Mouse (Mus musculus): ENCODE measurements around the gene Zmat1.
"Not testable (repeated sequence)": the region's sequence is repeated elsewhere in the genome, so short reads cannot be mapped to it uniquely, and the experiment has no call there.

Gene Zmat1

GRCm38 (mm10) chrX:135008720-135009470, at the start of gene Zmat1:
TSS of gene Zmat1 (minus strand) at chrX:135009209.
- peak; percentile 77 for DNase-seq (ENCODE audit: low read depth)

- not testable (repeated sequence) for DNase-seq (ENCODE audit: low read depth)
Measured at GRCm38 (mm10) chrX:135053939-135054338, 44.9 kb upstream of the Zmat1 start.

- no peak for DNase-seq (ENCODE audit: low read depth)
Measured at GRCm38 (mm10) chrX:135035962-135036375, 27.0 kb upstream of the Zmat1 start.

GRCm38 (mm10) chrX:135025135-135025534, 16.1 kb upstream of the Zmat1 start:
- no peak for DNase-seq (ENCODE audit: low read depth)

- DNase-seq (ENCODE audit: low read depth), result no peak
Measured at GRCm38 (mm10) chrX:135011381-135011780, 2.4 kb upstream of the Zmat1 start.

GRCm38 (mm10) chrX:135009471-135009815, 434 bp upstream of the Zmat1 start:
- no peak for DNase-seq (ENCODE audit: low read depth)

GRCm38 (mm10) chrX:135008021-135008420, 988 bp downstream of the Zmat1 start:
- DNase-seq (ENCODE audit: low read depth), result no peak

- DNase-seq (ENCODE audit: low read depth), result no peak
Measured at GRCm38 (mm10) chrX:134964546-134964945, 44.5 kb downstream of the Zmat1 start, which contains the start of gene Nxf2. TSS of gene Nxf2 (minus strand) at chrX:134964754.

GRCm38 (mm10) chrX:134963305-134964094, 45.5 kb downstream of the Zmat1 start:
- DNase-seq (ENCODE audit: low read depth), result no peak

GRCm38 (mm10) chrX:134930361-134930760, 78.6 kb downstream of the Zmat1 start:
- no peak for DNase-seq (ENCODE audit: low read depth)

- DNase-seq (ENCODE audit: low read depth), result no peak
Measured at GRCm38 (mm10) chrX:134929927-134930326, 79.1 kb downstream of the Zmat1 start.

- DNase-seq (ENCODE audit: low read depth), result no peak
Measured at GRCm38 (mm10) chrX:134925058-134925457, 84.0 kb downstream of the Zmat1 start.

GRCm38 (mm10) chrX:134923675-134924424, 85.2 kb downstream of the Zmat1 start:
- DNase-seq (ENCODE audit: low read depth), result peak; percentile 63

All from fibroblast of lung, adult 2 months (primary cell).